Comparison of ENCODE assay signal across 9 mouse cellular contexts in genomic region chr9:96878464-96878863, GRCm38 (mm10). TPM values are rescaled to one million over a fixed set of nuclear protein-coding genes. Genes with fewer than 3 reads are reported as not detected.
DNase-seq lines count a peak whose midpoint lies in the region; ATAC-seq lines count a peak whose summit lies in the region.
"Had no signal": no experiment of that assay in that cellular context is flagged by ENCODE, and none has a peak within 500 bp of the region (broad histone marks: within the 10 kb centered on the region; RNA-seq: fewer than 3 reads in every experiment).

No protein-coding gene starts in this region.

- H3K4me2 ChIP-seq in heart, embryonic 13.5 days, result peak overlapping the region; percentile 43
- H3K4me2 ChIP-seq in neural tube, embryonic 12.5 days (replicated peaks), result no peak overlapping the region
- no peak overlapping the region for H3K4me2 ChIP-seq in hindbrain, embryonic 13.5 days
- H3K4me2 ChIP-seq: liver, embryonic 11.5 days had no signal

- WGBS in heart, embryonic 13.5 days, result 31% methylated on average over 4 of the region's 4 CpGs
- 15% methylated on average over 4 of the region's 4 CpGs for WGBS in neural tube, embryonic 12.5 days
- 19% methylated on average over 4 of the region's 4 CpGs for WGBS in hindbrain, embryonic 13.5 days

- no peaks in the 10 kb centered on the region for H3K36me3 ChIP-seq in heart, embryonic 13.5 days
- no peaks in the 10 kb centered on the region for H3K36me3 ChIP-seq in neural tube, embryonic 12.5 days
- 0 out of 2 replicates have a peak, but pooled peaks cover under 1% of the 10 kb centered on the region for H3K36me3 ChIP-seq in hindbrain, embryonic 13.5 days

- intact Hi-C loops in heart, postnatal 14 days (cut with DNase I), result no loop called here
- intact Hi-C loops in left cerebral cortex, postnatal 25 days (cut with DNase I), result no loop called here

- no peaks in the 10 kb centered on the region for H3K9me3 ChIP-seq in heart, embryonic 13.5 days
- H3K9me3 ChIP-seq in neural tube, embryonic 12.5 days, result no peaks in the 10 kb centered on the region
- H3K9me3 ChIP-seq in hindbrain, embryonic 13.5 days, result no peaks in the 10 kb centered on the region

- H3K9ac ChIP-seq in heart, embryonic 13.5 days, result peak overlapping the region; percentile 0; the same call in 1 of the 2 replicates
- H3K9ac ChIP-seq in neural tube, embryonic 12.5 days, result no peak overlapping the region
- no peak overlapping the region for H3K9ac ChIP-seq in hindbrain, embryonic 13.5 days

- ATAC-seq in heart, embryonic 13.5 days (ENCODE audit: extremely low read depth, insufficient number of reproducible peaks, low FRiP score, low TSS enrichment), result no peak
- ATAC-seq in neural tube, embryonic 12.5 days (ENCODE audit: low FRiP score, low read depth), result peak; percentile 52; the same call in 1 of the 2 replicates
- ATAC-seq in hindbrain, embryonic 13.5 days (ENCODE audit: low FRiP score), result no peak

- peak overlapping the region; percentile 86 for H3K27ac ChIP-seq in heart, embryonic 13.5 days (replicated peaks)
- no peak overlapping the region for H3K27ac ChIP-seq in neural tube, embryonic 12.5 days
- peak overlapping the region; percentile 64 for H3K27ac ChIP-seq in hindbrain, embryonic 13.5 days

- H3K27me3 ChIP-seq in heart, embryonic 13.5 days (replicated peaks), result no peaks in the 10 kb centered on the region
- H3K27me3 ChIP-seq in neural tube, embryonic 12.5 days (replicated peaks), result no peaks in the 10 kb centered on the region
- H3K27me3 ChIP-seq in hindbrain, embryonic 13.5 days, result no peaks in the 10 kb centered on the region

- peaks cover 78% of the 10 kb centered on the region for H3K4me1 ChIP-seq in heart, embryonic 13.5 days
- H3K4me1 ChIP-seq in neural tube, embryonic 12.5 days, result peaks cover 30% of the 10 kb centered on the region
- H3K4me1 ChIP-seq in hindbrain, embryonic 13.5 days (replicated peaks), result peaks cover 61% of the 10 kb centered on the region

- H3K4me3 ChIP-seq in heart, embryonic 13.5 days, result no peak overlapping the region
- no peak overlapping the region for H3K4me3 ChIP-seq in neural tube, embryonic 12.5 days
- H3K4me3 ChIP-seq in hindbrain, embryonic 13.5 days, result no peak overlapping the region

- no peak for DNase-seq in heart, postnatal 14 days
- no peak for DNase-seq in neural tube, embryonic 10.5 days (ENCODE audit: extremely low spot score, low spot score)
- DNase-seq in kidney, postnatal 4 days, result no peak
- DNase-seq in left cerebral cortex, postnatal 25 days (ENCODE audit: low spot score in 2 of 2), result no peak
- DNase-seq: kidney, adult 2 months had no signal

RNA-seq across cellular contexts. Expression of gene Pxylp1, which starts 14.0 kb away (rescaled TPM):
- polyA plus RNA-seq in heart, embryonic 13.5 days (2015; fragmentation: Nextera tagmentation; extraction: Ambion mirVana), result 29.5 and 33.3 TPM in 2 replicates
- total RNA-seq in heart, postnatal 14 days (2021), result 10 to 100 TPM; 17.4 to 20.9 TPM
- 41.2 and 42.6 TPM in 2 replicates for polyA plus RNA-seq in neural tube, embryonic 12.5 days (2016; fragmentation: Nextera tagmentation; extraction: Ambion mirVana)
- 55.7 and 57.4 TPM in 2 replicates for polyA plus RNA-seq in hindbrain, embryonic 13.5 days (2015; fragmentation: Nextera tagmentation; extraction: Ambion mirVana)
- total RNA-seq in left cerebral cortex, postnatal 25 days (2021), result 10 to 100 TPM; 17.1 to 22.0 TPM
